Mouse (Mus musculus): Measurements from ENCODE around the gene Tmem94. TPM values are rescaled to one million over a fixed set of nuclear protein-coding genes. Genes with fewer than 3 reads are reported as not detected.

The Tmem94 gene
- polyA plus RNA-seq (2015; fragmentation: Nextera tagmentation; extraction: Ambion mirVana) = 19.9 and 20.7 TPM in 2 replicates

DNA sequence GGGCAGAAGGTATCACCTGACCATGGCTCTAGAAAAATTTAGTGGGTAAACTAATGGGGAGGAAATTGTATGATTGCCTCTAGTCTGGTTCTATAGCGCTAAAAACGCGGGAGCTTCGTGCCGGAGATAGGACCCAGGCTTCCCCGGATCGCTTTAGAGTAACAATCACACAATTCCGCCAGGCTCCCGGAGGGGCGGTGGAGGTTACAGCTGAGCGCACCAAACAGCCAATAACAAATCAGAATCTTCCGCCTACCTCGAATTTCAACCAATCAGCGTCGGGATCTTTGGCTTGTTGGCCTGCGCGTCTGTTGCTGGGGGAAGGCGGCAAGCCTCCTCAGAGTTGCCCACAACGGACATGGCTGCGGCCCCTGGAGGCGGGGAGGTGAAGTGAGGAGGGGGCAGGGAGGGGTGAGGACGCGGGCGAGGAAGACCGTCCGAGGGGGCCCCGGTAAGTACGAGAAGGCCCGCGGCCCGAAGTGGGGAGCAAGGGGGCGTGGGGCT, at the start of gene Tmem94:
Tmem94 (plus strand) TSS at position 331 of the 504 bp plus-strand sequence.
- peak; percentile 96 for ATAC-seq (ENCODE audit: insufficient read depth, low FRiP score, low read depth)

DNA sequence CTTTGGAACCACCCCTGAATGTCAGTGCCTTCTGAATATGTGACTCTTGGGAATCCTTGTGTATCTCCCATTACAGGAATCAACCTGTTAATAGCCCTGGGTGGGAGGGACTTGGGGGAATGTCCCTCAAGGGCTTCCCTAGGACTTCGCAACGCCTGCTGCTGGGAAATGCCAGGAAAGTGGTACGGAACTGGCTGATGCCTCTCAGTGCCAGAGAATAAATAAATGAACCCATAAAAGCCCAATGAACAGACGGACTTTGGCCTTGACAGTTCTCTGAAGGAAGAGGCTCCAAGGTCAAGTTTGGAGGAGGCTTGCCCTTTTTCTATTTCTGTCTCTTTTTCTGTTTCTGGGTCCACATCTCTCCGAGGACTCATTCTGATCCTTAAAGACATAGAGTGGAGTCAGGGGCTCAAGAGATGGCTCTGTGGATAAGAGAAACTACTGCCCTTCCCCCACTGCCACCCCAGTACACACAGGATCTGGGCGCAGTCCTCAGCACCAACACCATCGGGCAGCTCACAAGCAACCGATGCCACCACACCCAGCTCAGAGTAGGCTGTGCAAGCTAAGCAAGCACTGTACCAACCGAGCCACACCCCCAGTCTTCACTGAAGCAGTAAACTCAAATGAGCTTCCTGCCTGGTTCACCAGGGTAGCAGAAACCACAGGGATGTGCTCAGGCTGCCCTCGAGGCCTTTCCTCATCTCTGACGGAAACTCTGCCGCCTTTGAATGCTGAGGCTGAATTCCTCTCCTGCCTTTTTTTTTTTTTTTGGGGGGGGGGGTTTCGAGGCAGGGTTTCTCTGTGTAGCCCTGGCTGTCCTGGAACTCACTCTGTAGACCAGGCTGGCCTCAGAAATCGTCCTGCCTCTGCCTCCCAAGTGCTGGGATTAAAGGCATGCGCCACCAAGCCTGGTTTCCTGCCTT, 48.6 kb upstream of the Tmem94 start:
- no peak overlapping the region for H3K4me2 ChIP-seq
- H3K27me3 ChIP-seq (replicated peaks) = no peaks in the 10 kb centered on the region

More for the DNA sequence above, at the start of gene Tmem94:
- no peaks in the 10 kb centered on the region for H3K9me3 ChIP-seq
- H3K4me2 ChIP-seq = peak within 1 kb of the TSS; percentile 63
- H3K27me3 ChIP-seq (replicated peaks) = no peaks in the 10 kb centered on the region
- H3K36me3 ChIP-seq = no peaks in the 10 kb centered on the region
- 0% methylated on average over 32 of the region's 32 CpGs for WGBS
- H3K4me1 ChIP-seq = peaks cover 6% of the 10 kb centered on the region; the same call in 1 of the 2 replicates
- H3K4me3 ChIP-seq (replicated peaks) = peak within 1 kb of the TSS; percentile 85
- H3K27ac ChIP-seq = peak within 1 kb of the TSS; percentile 83
- H3K9ac ChIP-seq = peak within 1 kb of the TSS; percentile 92

DNA sequence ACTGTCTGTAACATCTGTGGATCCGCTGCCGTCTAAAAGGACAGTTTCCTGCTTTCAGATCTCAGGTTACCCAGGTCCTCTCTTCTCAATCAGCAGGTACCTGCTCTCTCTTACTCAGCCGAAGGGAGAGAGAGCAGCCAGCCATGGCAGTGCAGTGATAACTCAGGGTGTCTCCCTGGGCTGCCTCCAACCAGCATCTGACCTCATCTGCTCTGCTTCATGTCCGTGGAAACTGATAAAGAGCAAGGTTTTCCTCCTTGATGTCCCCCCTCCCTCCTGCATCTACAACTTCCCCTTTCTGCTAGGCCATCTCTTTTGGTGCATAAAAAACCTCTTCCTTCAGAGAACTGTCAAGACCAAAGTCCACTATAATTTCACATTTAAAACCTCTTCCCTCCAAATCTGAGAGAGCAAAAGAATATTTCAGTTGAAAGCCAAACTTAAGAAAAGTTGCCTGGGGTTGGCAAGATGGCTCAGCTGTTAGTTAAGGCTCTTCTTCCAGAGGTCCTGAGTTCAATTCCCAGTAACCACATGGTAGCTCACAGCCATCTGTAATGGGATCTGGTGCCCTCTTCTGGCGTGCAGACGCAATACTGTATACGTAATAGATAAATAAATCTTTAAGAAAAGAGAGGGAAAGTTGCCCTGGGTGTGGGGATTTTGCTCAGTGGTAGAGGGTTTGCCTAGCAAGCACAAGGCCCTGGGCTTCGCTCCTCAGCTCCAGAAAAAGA, 47.4 kb upstream of the Tmem94 start:
- no peaks in the 10 kb centered on the region for H3K9me3 ChIP-seq
- peaks cover 2% of the 10 kb centered on the region; the same call in 1 of the 2 replicates for H3K4me1 ChIP-seq
- ATAC-seq (ENCODE audit: insufficient read depth, low FRiP score, low read depth) = peak; percentile 56; the same call in 1 of the 2 replicates
- H3K27me3 ChIP-seq (replicated peaks) = no peaks in the 10 kb centered on the region
- no peak overlapping the region for H3K4me2 ChIP-seq
- no peak overlapping the region for H3K4me3 ChIP-seq (replicated peaks)
- WGBS = 40% methylated on average over 8 of the region's 8 CpGs
- H3K36me3 ChIP-seq = no peaks in the 10 kb centered on the region
- H3K9ac ChIP-seq = no peak overlapping the region
- H3K27ac ChIP-seq = no peak overlapping the region

More for the DNA sequence above, 48.6 kb upstream of the Tmem94 start:
- no peak overlapping the region for H3K4me3 ChIP-seq (replicated peaks)
- no peak overlapping the region for H3K27ac ChIP-seq
- 63% methylated on average over 15 of the region's 15 CpGs for WGBS
- no peaks in the 10 kb centered on the region for H3K36me3 ChIP-seq
- H3K9ac ChIP-seq = no peak overlapping the region
- peak; percentile 31; the same call in 1 of the 2 replicates for ATAC-seq (ENCODE audit: insufficient read depth, low FRiP score, low read depth)
- H3K9me3 ChIP-seq = no peaks in the 10 kb centered on the region
- H3K4me1 ChIP-seq = no peaks in the 10 kb centered on the region

DNA sequence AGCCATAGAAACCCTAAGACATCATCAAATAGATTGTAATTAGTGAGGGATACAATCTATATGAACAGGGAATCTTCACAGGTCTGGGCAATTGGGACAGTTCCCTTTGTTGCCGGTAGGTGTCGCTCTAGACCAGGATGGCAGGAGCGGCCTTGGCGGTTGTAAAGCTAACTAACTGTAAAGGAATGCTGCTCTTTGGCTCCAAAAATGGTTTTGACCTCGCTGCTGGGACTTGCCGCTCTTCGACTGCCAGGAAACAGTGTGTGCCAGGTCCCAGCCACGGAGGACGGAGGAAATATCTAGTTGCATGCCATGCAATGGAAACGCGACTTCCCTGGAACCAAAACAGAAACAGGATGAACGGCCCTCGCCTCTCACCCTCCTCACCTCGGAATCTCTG, 42.6 kb upstream of the Tmem94 start:
- peaks cover 4% of the 10 kb centered on the region; the same call in 1 of the 2 replicates for H3K4me1 ChIP-seq
- peak overlapping the region; percentile 0; the same call in 1 of the 2 replicates for H3K4me3 ChIP-seq (replicated peaks)
- 16% methylated on average over 14 of the region's 14 CpGs for WGBS
- no peaks in the 10 kb centered on the region for H3K36me3 ChIP-seq
- ATAC-seq (ENCODE audit: insufficient read depth, low FRiP score, low read depth) = no peak
- H3K4me2 ChIP-seq = peak overlapping the region; percentile 38
- peak overlapping the region; percentile 51; the same call in 1 of the 2 replicates for H3K27ac ChIP-seq
- no peaks in the 10 kb centered on the region for H3K9me3 ChIP-seq
- no peaks in the 10 kb centered on the region for H3K27me3 ChIP-seq (replicated peaks)
- H3K9ac ChIP-seq = no peak overlapping the region

DNA sequence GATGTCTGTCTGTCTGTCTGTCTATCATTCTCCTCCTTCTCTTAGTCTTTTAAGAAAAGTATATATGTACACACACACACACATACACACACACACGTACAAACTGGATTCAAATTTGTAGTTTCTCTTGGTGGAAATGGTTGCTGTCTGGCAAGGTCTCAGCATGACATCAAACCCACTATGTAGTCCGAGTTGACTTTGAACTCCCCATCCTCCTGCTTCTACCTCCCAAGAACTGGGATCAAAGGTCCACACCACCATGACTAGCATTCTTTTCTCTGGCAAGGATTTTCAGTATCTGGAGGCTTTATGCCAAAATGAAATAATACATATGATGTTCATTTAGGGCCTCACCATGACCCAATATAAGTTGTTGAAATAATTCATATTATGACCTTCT, 42.0 kb upstream of the Tmem94 start:
- peak overlapping the region; percentile 51; the same call in 1 of the 2 replicates for H3K27ac ChIP-seq
- no peaks in the 10 kb centered on the region for H3K9me3 ChIP-seq
- H3K36me3 ChIP-seq = no peaks in the 10 kb centered on the region
- peaks cover 4% of the 10 kb centered on the region; the same call in 1 of the 2 replicates for H3K4me1 ChIP-seq
- 80% methylated on average over 2 of the region's 2 CpGs for WGBS
- no peak overlapping the region for H3K9ac ChIP-seq
- no peak for ATAC-seq (ENCODE audit: insufficient read depth, low FRiP score, low read depth)
- H3K27me3 ChIP-seq (replicated peaks) = no peaks in the 10 kb centered on the region
- H3K4me2 ChIP-seq = no peak overlapping the region
- H3K4me3 ChIP-seq (replicated peaks) = no peak overlapping the region

DNA sequence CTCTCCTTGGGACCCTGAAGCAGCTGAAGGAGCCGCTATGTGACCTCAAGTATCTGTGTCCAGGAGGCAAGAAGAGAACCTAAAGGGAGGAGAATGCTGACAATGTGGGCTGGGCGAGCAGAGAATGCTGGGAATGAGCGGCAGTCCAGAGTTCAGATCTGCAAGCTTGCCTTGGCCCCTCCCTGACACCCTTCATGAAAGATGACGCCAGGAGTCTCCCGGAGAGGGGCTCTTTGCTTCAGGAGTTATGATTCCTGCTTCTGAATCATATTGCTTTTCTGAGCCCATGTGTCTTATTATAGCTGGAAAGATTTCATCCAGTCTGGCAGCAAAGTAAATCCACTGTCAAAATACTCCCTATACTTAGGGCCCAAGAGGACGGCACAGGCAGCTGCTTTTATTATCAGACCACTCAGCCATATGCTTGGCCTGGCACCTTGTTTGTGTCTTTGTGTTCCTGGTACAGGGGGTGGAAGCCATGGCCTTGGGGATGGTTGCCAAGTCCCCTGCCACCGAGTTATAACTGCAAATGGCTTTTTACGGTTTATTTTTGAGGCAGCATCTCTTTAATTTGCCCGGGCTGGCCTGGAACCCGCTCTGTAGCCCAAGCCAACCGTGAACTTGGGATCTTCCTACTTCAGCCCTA, 31.1 kb upstream of the Tmem94 start:
- Histone ChIP-seq H3K9me3 (no peaks in the 10 kb centered on the region), H3K36me3 (no peaks in the 10 kb centered on the region), H3K27ac (no peak overlapping the region), H3K9ac (no peak overlapping the region), H3K4me2 (no peak overlapping the region), H3K4me1 (no peaks in the 10 kb centered on the region), H3K4me3 (replicated peaks) (no peak overlapping the region), H3K27me3 (replicated peaks) (no peaks in the 10 kb centered on the region)
- 56% methylated on average over 11 of the region's 11 CpGs for WGBS
- no peak for ATAC-seq (ENCODE audit: insufficient read depth, low FRiP score, low read depth)

DNA sequence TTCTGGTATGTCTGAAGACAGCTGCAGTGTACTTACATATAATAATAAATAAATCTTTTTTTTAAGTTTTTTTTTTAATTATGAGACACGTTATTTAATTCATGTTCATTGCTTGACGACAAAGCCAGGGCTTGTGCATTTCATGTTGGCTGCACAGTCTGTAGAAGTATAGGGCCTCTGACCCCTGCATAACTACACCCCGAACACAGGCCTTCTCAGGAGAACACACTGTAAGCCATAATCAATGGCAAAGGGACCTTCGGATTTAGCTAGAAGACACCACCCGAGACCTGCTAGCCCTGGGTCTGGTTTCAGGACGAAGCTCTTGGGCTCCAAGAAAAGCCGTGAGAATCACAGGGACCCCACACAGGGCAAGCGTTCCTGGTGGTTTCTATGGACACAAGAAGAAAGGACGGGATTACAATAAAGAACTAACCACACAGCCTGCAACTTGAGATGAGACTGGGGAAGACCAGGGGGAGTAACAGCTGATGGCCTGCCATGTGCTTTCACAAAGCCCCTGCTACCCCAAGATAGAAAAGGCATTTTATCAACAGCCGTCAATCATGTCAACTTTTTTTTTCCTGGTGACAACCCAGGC, 27.5 kb upstream of the Tmem94 start:
- no peak overlapping the region for H3K27ac ChIP-seq

DNA sequence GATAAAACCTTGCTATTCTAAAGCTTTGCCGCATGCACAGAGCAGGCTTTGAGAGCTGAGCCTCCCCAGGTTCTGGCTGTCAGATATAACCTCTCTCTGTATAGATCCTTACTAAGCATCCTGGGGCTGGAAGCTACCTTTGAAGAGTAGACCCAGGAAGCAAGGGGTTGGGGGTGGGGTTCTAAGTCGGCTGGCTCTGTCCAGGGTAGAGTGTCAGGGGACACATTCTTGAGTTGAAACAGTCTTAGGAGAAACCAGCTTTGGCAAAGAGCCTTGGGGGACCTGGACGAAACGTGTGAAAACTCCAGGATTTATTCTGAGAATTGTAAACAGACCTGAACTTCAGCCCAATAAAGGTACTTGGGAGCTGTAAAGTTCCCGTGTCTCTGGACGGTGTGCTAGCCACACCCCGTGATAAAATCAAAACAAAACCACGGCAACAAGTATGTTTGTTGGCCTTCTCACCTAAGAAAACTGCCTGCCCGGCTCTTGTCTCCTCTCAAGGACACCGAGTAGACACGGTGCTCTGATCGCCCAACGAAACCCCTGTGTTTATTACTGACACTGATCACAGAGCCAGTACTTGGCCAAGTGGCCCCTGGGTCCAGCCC, 26.9 kb upstream of the Tmem94 start:
- H3K36me3 ChIP-seq = no peaks in the 10 kb centered on the region
- no peaks in the 10 kb centered on the region for H3K9me3 ChIP-seq
- H3K9ac ChIP-seq = no peak overlapping the region
- no peaks in the 10 kb centered on the region for H3K4me1 ChIP-seq
- 32% methylated on average over 13 of the region's 13 CpGs for WGBS
- no peak overlapping the region for H3K27ac ChIP-seq
- no peak overlapping the region for H3K4me2 ChIP-seq
- no peak overlapping the region for H3K4me3 ChIP-seq (replicated peaks)
- no peak for ATAC-seq (ENCODE audit: insufficient read depth, low FRiP score, low read depth)
- H3K27me3 ChIP-seq (replicated peaks) = no peaks in the 10 kb centered on the region

More for the DNA sequence above, 27.5 kb upstream of the Tmem94 start:
- no peaks in the 10 kb centered on the region for H3K9me3 ChIP-seq
- H3K4me3 ChIP-seq (replicated peaks) = no peak overlapping the region
- no peak overlapping the region for H3K4me2 ChIP-seq
- 70% methylated on average over 10 of the region's 10 CpGs for WGBS
- no peaks in the 10 kb centered on the region for H3K36me3 ChIP-seq
- H3K27me3 ChIP-seq (replicated peaks) = no peaks in the 10 kb centered on the region
- H3K4me1 ChIP-seq = no peaks in the 10 kb centered on the region
- no peak overlapping the region for H3K9ac ChIP-seq
- no peak for ATAC-seq (ENCODE audit: insufficient read depth, low FRiP score, low read depth)

DNA sequence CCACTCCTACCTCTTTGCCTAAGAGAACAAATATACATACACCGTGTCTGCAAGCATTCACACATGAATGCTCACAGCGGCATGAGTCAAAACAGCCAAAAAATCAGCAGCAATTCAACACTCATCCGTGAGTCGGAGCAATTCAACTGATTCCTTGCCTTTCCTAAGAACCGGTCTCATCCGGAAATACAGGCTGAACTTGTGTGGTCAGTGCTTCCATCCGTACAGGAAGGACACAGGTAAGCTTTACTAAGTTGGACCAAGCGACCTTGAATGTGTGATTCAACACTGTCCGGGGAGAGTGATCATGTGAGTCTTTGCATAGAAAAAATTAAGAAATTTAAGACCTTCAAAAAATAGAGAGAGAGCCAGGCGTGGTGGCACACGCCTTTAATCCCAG, 24.2 kb upstream of the Tmem94 start:
- no peaks in the 10 kb centered on the region for H3K27me3 ChIP-seq (replicated peaks)
- no peak for ATAC-seq (ENCODE audit: insufficient read depth, low FRiP score, low read depth)
- no peak overlapping the region for H3K27ac ChIP-seq
- WGBS = 78% methylated on average over 11 of the region's 11 CpGs
- no peak overlapping the region for H3K9ac ChIP-seq
- no peak overlapping the region for H3K4me2 ChIP-seq
- H3K9me3 ChIP-seq = no peaks in the 10 kb centered on the region
- H3K36me3 ChIP-seq = no peaks in the 10 kb centered on the region
- H3K4me3 ChIP-seq (replicated peaks) = no peak overlapping the region
- H3K4me1 ChIP-seq = no peaks in the 10 kb centered on the region

DNA sequence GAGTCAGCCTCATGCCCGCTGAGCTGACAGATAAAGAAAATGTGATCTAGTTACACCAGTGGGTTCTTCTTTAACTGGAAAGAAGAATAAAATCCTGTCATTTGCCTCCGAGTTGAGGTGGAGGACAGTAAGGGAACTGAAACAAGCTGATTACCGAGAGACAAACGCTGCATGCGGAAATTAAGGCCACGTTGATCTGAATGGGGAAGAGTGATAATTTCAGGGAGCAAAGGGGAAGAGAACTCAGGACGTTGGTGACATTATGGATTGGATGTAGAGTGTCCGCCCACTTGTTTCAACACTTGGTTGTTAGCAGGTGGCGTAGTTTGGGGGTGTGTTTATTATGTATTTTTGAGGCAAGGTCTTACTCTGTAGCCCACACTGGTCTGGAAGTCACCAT, 22.3 kb upstream of the Tmem94 start:
- no peaks in the 10 kb centered on the region for H3K9me3 ChIP-seq
- H3K4me2 ChIP-seq = no peak overlapping the region
- H3K9ac ChIP-seq = no peak overlapping the region
- H3K4me3 ChIP-seq (replicated peaks) = no peak overlapping the region
- no peaks in the 10 kb centered on the region for H3K27me3 ChIP-seq (replicated peaks)
- no peak overlapping the region for H3K27ac ChIP-seq
- H3K36me3 ChIP-seq = no peaks in the 10 kb centered on the region
- H3K4me1 ChIP-seq = no peaks in the 10 kb centered on the region
- ATAC-seq (ENCODE audit: insufficient read depth, low FRiP score, low read depth) = no peak
- WGBS = 76% methylated on average over 9 of the region's 9 CpGs

DNA sequence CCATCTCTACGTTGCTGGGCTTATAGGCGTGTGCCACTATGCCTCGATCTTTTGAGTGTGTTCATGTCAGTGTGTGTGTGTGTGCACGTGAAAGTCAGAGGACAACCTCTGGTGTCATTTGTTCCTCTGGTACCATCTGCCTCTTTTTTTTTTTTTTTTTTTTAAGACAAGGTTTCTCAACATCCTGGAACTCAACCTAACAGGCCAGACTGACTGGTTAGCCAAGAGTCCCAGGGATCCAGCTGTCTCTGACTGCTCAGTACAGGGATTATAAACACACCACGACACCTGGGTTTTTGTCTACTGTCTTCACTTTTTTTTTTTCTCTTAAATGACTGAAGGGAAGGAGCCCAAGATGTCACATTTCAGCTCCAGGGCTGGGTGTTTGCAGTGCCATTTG, 20.8 kb upstream of the Tmem94 start:
- 75% methylated on average over 5 of the region's 5 CpGs for WGBS
- Histone ChIP-seq H3K27ac (no peak overlapping the region), H3K4me1 (no peaks in the 10 kb centered on the region), H3K9me3 (no peaks in the 10 kb centered on the region), H3K36me3 (no peaks in the 10 kb centered on the region), H3K27me3 (replicated peaks) (no peaks in the 10 kb centered on the region), H3K4me2 (no peak overlapping the region), H3K9ac (no peak overlapping the region), H3K4me3 (replicated peaks) (no peak overlapping the region)
- no peak for ATAC-seq (ENCODE audit: insufficient read depth, low FRiP score, low read depth)
